Mouse (Mus musculus) WW6 (cell line): ENCODE data around the gene Kcnk4.

Experiments used
- DNase-seq: peaks from one replicate; pipeline ENCODE4 v3.0.0-alpha.2; 2013; ENCODE audit warnings: low read depth, low spot score

The Kcnk4 gene

GRCm38 (mm10) chr19:6968491-6969271 is 34.4 kb upstream of the Kcnk4 start:
- DNase-seq, result no peak

- DNase-seq, result no peak
Measured at GRCm38 (mm10) chr19:6956461-6956860, 22.1 kb upstream of the Kcnk4 start.

- DNase-seq, result no peak
Measured at GRCm38 (mm10) chr19:6955424-6955823, 21.1 kb upstream of the Kcnk4 start.

GRCm38 (mm10) chr19:6954046-6954445 is 19.7 kb upstream of the Kcnk4 start:
- no peak for DNase-seq

- DNase-seq, result no peak
Measured at GRCm38 (mm10) chr19:6952712-6953037, 18.4 kb upstream of the Kcnk4 start.

GRCm38 (mm10) chr19:6951994-6952711 is 17.8 kb upstream of the Kcnk4 start:
- DNase-seq, result no peak

GRCm38 (mm10) chr19:6951381-6951968 is 17.2 kb upstream of the Kcnk4 start:
- peak; percentile 72 for DNase-seq

GRCm38 (mm10) chr19:6950613-6951153 is 16.4 kb upstream of the Kcnk4 start:
- no peak for DNase-seq

- DNase-seq, result no peak
Measured at GRCm38 (mm10) chr19:6949951-6950350, 15.6 kb upstream of the Kcnk4 start.

- DNase-seq, result no peak
Measured at GRCm38 (mm10) chr19:6949532-6949931, 15.2 kb upstream of the Kcnk4 start.

- DNase-seq, result no peak
Measured at GRCm38 (mm10) chr19:6948186-6948585, 13.9 kb upstream of the Kcnk4 start.

- no peak for DNase-seq
Measured at GRCm38 (mm10) chr19:6947742-6948141, 13.4 kb upstream of the Kcnk4 start.

GRCm38 (mm10) chr19:6943709-6944108 is 9.4 kb upstream of the Kcnk4 start:
- DNase-seq, result no peak

GRCm38 (mm10) chr19:6942764-6943163 is 8.4 kb upstream of the Kcnk4 start:
- no peak for DNase-seq

- DNase-seq, result peak; percentile 84
Measured at GRCm38 (mm10) chr19:6942249-6942691, 8.0 kb upstream of the Kcnk4 start, which contains the start of gene Gpr137. Gene Gpr137, minus strand, starts transcription at chr19:6942480.

GRCm38 (mm10) chr19:6941372-6942248 is 7.3 kb upstream of the Kcnk4 start, which contains the start of gene Bad:
Gene Bad, plus strand, starts transcription at chr19:6941861.
- DNase-seq, result peak; percentile 76

- DNase-seq, result no peak
Measured at GRCm38 (mm10) chr19:6940396-6941351, 6.4 kb upstream of the Kcnk4 start.

GRCm38 (mm10) chr19:6939106-6940002 is 5.0 kb upstream of the Kcnk4 start:
- no peak for DNase-seq
